Comparison of ENCODE assay signal across 12 mouse cellular contexts in the genomic region with DNA sequence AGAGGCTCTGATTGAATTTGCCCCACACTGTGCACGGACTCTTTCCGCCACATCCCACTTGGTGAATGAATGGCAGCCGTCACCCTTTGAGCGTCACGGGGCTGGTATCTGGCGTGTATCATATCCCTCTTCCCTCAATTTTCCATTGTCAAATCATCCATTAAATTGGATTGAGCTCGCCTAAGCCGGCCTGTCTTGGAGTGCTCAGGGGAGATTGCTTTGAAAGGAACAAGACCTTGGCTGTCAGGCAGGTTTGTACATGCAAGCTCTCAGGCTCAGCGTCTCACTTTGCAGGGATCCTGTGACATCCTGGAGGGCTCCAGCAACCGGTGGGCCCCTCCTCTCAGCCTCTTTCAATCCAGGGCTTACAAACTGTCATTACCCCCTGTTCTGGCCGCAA.
DNase-seq lines count a peak whose midpoint lies in the region; ATAC-seq and TF ChIP-seq lines count a peak whose summit lies in the region.
"Had no signal": no experiment of that assay in that cellular context is flagged by ENCODE, and none has a peak within 500 bp of the region (broad histone marks: within the 10 kb centered on the region; RNA-seq: fewer than 3 reads in every experiment).

No protein-coding gene starts in this region.

- peak; percentile 25 for DNase-seq in forebrain, embryonic 10.5 days (ENCODE audit: extremely low spot score, low spot score)
- no peak for DNase-seq in forebrain, postnatal 0 days
- DNase-seq in kidney, adult 9 months = no peak
- DNase-seq in right cerebral cortex, postnatal 14 days = no peak
- DNase-seq in adrenal gland, adult 2 months = no peak
- DNase-seq: gastrocnemius, postnatal 14 days; layer of hippocampus, adult 9-11 months had no signal

- WGBS in forebrain, embryonic 10.5 days = 25% methylated on average over 11 of the region's 11 CpGs
- 15% methylated on average over 11 of the region's 11 CpGs for WGBS in forebrain, postnatal 0 days
- WGBS in kidney, embryonic 14.5 days = 42% methylated on average over 11 of the region's 11 CpGs
- 34% methylated on average over 11 of the region's 11 CpGs for WGBS in embryonic facial prominence, embryonic 15.5 days
- WGBS in midbrain, embryonic 15.5 days = 13% methylated on average over 11 of the region's 11 CpGs

- H3K4me1 ChIP-seq in forebrain, embryonic 10.5 days = peaks cover 17% of the 10 kb centered on the region
- H3K4me1 ChIP-seq in forebrain, postnatal 0 days (ENCODE audit: insufficient read depth) = no peaks in the 10 kb centered on the region; the same call in 1 of the 2 replicates
- no peaks in the 10 kb centered on the region for H3K4me1 ChIP-seq in kidney, embryonic 14.5 days (ENCODE audit: control insufficient read depth, insufficient read depth, low read length)
- 0 out of 2 replicates have a peak, but pooled peaks cover 4% of the 10 kb centered on the region for H3K4me1 ChIP-seq in embryonic facial prominence, embryonic 15.5 days
- H3K4me1 ChIP-seq in midbrain, embryonic 15.5 days = peaks cover 6% of the 10 kb centered on the region; the same call in 1 of the 2 replicates
- H3K4me1 ChIP-seq: intestine, embryonic 15.5 days had no signal

- no peak for ATAC-seq in forebrain, postnatal 0 days
- ATAC-seq in kidney, embryonic 14.5 days (ENCODE audit: low FRiP score, low TSS enrichment) = 0 out of 2 replicates have a peak, but pooled peaks have one; percentile 52
- ATAC-seq in embryonic facial prominence, embryonic 15.5 days (ENCODE audit: insufficient number of reproducible peaks, low FRiP score, low TSS enrichment, low read depth) = 0 out of 2 replicates have a peak, but pooled peaks have one; percentile 15
- peak; percentile 79 for ATAC-seq in midbrain, embryonic 15.5 days (replicated peaks)
- ATAC-seq: intestine, embryonic 15.5 days had no signal

- H3K9me3 ChIP-seq in forebrain, embryonic 10.5 days = no peaks in the 10 kb centered on the region
- no peaks in the 10 kb centered on the region for H3K9me3 ChIP-seq in forebrain, postnatal 0 days (ENCODE audit: low read length)
- no peaks in the 10 kb centered on the region for H3K9me3 ChIP-seq in kidney, embryonic 14.5 days (ENCODE audit: control insufficient read depth, low read length)
- no peaks in the 10 kb centered on the region for H3K9me3 ChIP-seq in embryonic facial prominence, embryonic 15.5 days (replicated peaks)
- H3K9me3 ChIP-seq in midbrain, embryonic 15.5 days = no peaks in the 10 kb centered on the region
- H3K9me3 ChIP-seq: intestine, embryonic 15.5 days; limb, embryonic 10.5 days had no signal

- no peaks in the 10 kb centered on the region for H3K36me3 ChIP-seq in forebrain, embryonic 10.5 days (replicated peaks)
- no peaks in the 10 kb centered on the region for H3K36me3 ChIP-seq in forebrain, postnatal 0 days (ENCODE audit: insufficient read depth)
- H3K36me3 ChIP-seq in kidney, embryonic 14.5 days (ENCODE audit: control insufficient read depth, insufficient read depth, low read length) = no peaks in the 10 kb centered on the region
- no peaks in the 10 kb centered on the region for H3K36me3 ChIP-seq in embryonic facial prominence, embryonic 15.5 days
- H3K36me3 ChIP-seq in midbrain, embryonic 15.5 days (replicated peaks) = no peaks in the 10 kb centered on the region
- H3K36me3 ChIP-seq: intestine, embryonic 15.5 days; limb, embryonic 10.5 days had no signal

- H3K27me3 ChIP-seq in forebrain, embryonic 10.5 days (ENCODE audit: poor library complexity, severe bottlenecking) = no peaks in the 10 kb centered on the region
- no peaks in the 10 kb centered on the region for H3K27me3 ChIP-seq in forebrain, postnatal 0 days (ENCODE audit: insufficient read depth, low read length)
- no peaks in the 10 kb centered on the region for H3K27me3 ChIP-seq in kidney, embryonic 14.5 days (ENCODE audit: control insufficient read depth, insufficient read depth, low read length)
- no peaks in the 10 kb centered on the region for H3K27me3 ChIP-seq in embryonic facial prominence, embryonic 15.5 days
- H3K27me3 ChIP-seq in midbrain, embryonic 15.5 days (replicated peaks) = no peaks in the 10 kb centered on the region
- H3K27me3 ChIP-seq: intestine, embryonic 15.5 days had no signal

- no peak for TF ChIP-seq CTCF in forebrain, postnatal 0 days (IDR thresholded peaks at IDR 0.05; ENCODE audit: low read depth)

- H3K4me2 ChIP-seq in forebrain, postnatal 0 days (ENCODE audit: low read depth) = no peak overlapping the region
- H3K4me2 ChIP-seq in kidney, embryonic 14.5 days (replicated peaks; ENCODE audit: low read depth, low read length) = no peak overlapping the region
- H3K4me2 ChIP-seq in embryonic facial prominence, embryonic 15.5 days (replicated peaks) = peak overlapping the region; percentile 17; the same call in 1 of the 2 replicates
- H3K4me2 ChIP-seq in midbrain, embryonic 15.5 days = peak overlapping the region; percentile 36
- H3K4me2 ChIP-seq: intestine, embryonic 15.5 days had no signal

- 0 out of 2 replicates have a peak overlapping the region, but pooled peaks have one; percentile 51 for H3K27ac ChIP-seq in forebrain, embryonic 10.5 days
- H3K27ac ChIP-seq in forebrain, postnatal 0 days (ENCODE audit: low read depth, low read length) = no peak overlapping the region
- H3K27ac ChIP-seq in kidney, embryonic 14.5 days (ENCODE audit: low read depth, low read length) = no peak overlapping the region
- H3K27ac ChIP-seq in embryonic facial prominence, embryonic 15.5 days (replicated peaks) = no peak overlapping the region
- H3K27ac ChIP-seq in midbrain, embryonic 15.5 days = no peak overlapping the region
- H3K27ac ChIP-seq: intestine, embryonic 15.5 days; limb, embryonic 10.5 days had no signal

- no peak overlapping the region for H3K9ac ChIP-seq in forebrain, postnatal 0 days
- H3K9ac ChIP-seq in kidney, embryonic 14.5 days (ENCODE audit: low read depth, low read length) = no peak overlapping the region
- no peak overlapping the region for H3K9ac ChIP-seq in embryonic facial prominence, embryonic 15.5 days
- no peak overlapping the region for H3K9ac ChIP-seq in midbrain, embryonic 15.5 days
- H3K9ac ChIP-seq: intestine, embryonic 15.5 days had no signal

- H3K4me3 ChIP-seq in forebrain, embryonic 10.5 days = no peak overlapping the region
- H3K4me3 ChIP-seq in forebrain, postnatal 0 days (ENCODE audit: low read depth, low read length) = no peak overlapping the region
- H3K4me3 ChIP-seq in kidney, embryonic 14.5 days (ENCODE audit: low read length) = no peak overlapping the region
- H3K4me3 ChIP-seq in embryonic facial prominence, embryonic 15.5 days (replicated peaks) = no peak overlapping the region
- no peak overlapping the region for H3K4me3 ChIP-seq in midbrain, embryonic 15.5 days
- H3K4me3 ChIP-seq: intestine, embryonic 15.5 days; limb, embryonic 10.5 days had no signal

Comparison
In these comparisons a context has a peak if more than half of its experiments do, and no peak if none do; other contexts are left out.
1. H3K4me2 ChIP-seq: peak in embryonic facial prominence, embryonic 15.5 days (single experiment) and midbrain, embryonic 15.5 days (single experiment); none in forebrain, postnatal 0 days (single experiment) and kidney, embryonic 14.5 days (single experiment).